Comparison of ENCODE assay signal across 8 mouse cellular contexts in genomic region chr10:80017361-80017760, GRCm38 (mm10). TPM values are rescaled to one million over a fixed set of nuclear protein-coding genes. Genes with fewer than 3 reads are reported as not detected.
A peak's percentile ranks its signal among the peaks of the same experiment; 100 is the strongest.
DNase-seq lines count a peak whose midpoint lies in the region; ATAC-seq and TF ChIP-seq lines count a peak whose summit lies in the region.

No protein-coding gene starts in this region.

- intact Hi-C loops in heart, postnatal 14 days (cut with DNase I) = no loop called here

- no peak for TF ChIP-seq CTCF in layer of hippocampus, adult 2 months (conservative IDR thresholded peaks at IDR 0.05)

- peaks cover 8% of the 10 kb centered on the region for H3K4me1 ChIP-seq in midbrain, embryonic 13.5 days (replicated peaks)

- 70% methylated on average over 3 of the region's 3 CpGs for WGBS in midbrain, embryonic 13.5 days

- peak overlapping the region; percentile 14; the same call in 1 of the 2 replicates for H3K27ac ChIP-seq in layer of hippocampus, adult 2 months
- H3K27ac ChIP-seq in midbrain, embryonic 13.5 days = no peak overlapping the region

- H3K4me3 ChIP-seq in layer of hippocampus, adult 2 months = no peak overlapping the region; the same call in 1 of the 2 replicates
- H3K4me3 ChIP-seq in midbrain, embryonic 13.5 days (replicated peaks) = no peak overlapping the region

- peaks cover 79% of the 10 kb centered on the region for H3K27me3 ChIP-seq in midbrain, embryonic 13.5 days

- no peak for DNase-seq in layer of hippocampus, adult 2 months (ENCODE audit: low spot score in 2 of 2)
- DNase-seq in layer of hippocampus, adult 8-10 months (ENCODE audit: low spot score in 2 of 2) = no peak
- DNase-seq in heart, postnatal 14 days = peak; percentile 44 to 52
- DNase-seq in lung, postnatal 4 days = peak; percentile 84 to 85
- DNase-seq in thymus, postnatal 14 days = peak; percentile 98
- no peak for DNase-seq in cerebellum, adult 8-10 months
- no peak for DNase-seq in frontal cortex, postnatal 25 days (ENCODE audit: low spot score in 2 of 2)

- no peak overlapping the region for H3K4me2 ChIP-seq in midbrain, embryonic 13.5 days (replicated peaks)

- H3K9me3 ChIP-seq in midbrain, embryonic 13.5 days = no peaks in the 10 kb centered on the region

- H3K9ac ChIP-seq in midbrain, embryonic 13.5 days (replicated peaks) = no peak overlapping the region

- ATAC-seq in midbrain, embryonic 13.5 days = no peak

- no peaks in the 10 kb centered on the region for H3K36me3 ChIP-seq in midbrain, embryonic 13.5 days

RNA-seq across cellular contexts. Expression of gene Arhgap45, which starts 0.9 kb away (rescaled TPM):
- total RNA-seq in layer of hippocampus, adult 2 months (2021) = 1 to 10 TPM; 3.7 to 4.4 TPM
- total RNA-seq in layer of hippocampus, adult 8-10 months (2022) = 10 to 100 TPM in 2 of 4 experiments, 1 to 10 TPM in 2; 2.8 to 14.1 (median 8.2) TPM
- total RNA-seq in heart, postnatal 14 days (2021) = 10 to 100 TPM in 1 of 2 experiments, 1 to 10 TPM in 1; 4.9 to 11.3 TPM
- 1.5 and 1.6 TPM in 2 replicates for polyA plus RNA-seq in midbrain, embryonic 13.5 days (2015; fragmentation: Nextera tagmentation; extraction: Ambion mirVana)

RNA-seq across cellular contexts. Expression of gene Abca7, which starts 21.1 kb away (rescaled TPM):
- 10 to 100 TPM; 10.7 to 11.0 TPM for total RNA-seq in layer of hippocampus, adult 2 months (2021)
- 10 to 100 TPM; 12.4 to 13.6 (median 13.3) TPM for total RNA-seq in layer of hippocampus, adult 8-10 months (2022)
- total RNA-seq in heart, postnatal 14 days (2021) = 1 to 10 TPM; 7.0 to 8.5 TPM
- polyA plus RNA-seq in midbrain, embryonic 13.5 days (2015; fragmentation: Nextera tagmentation; extraction: Ambion mirVana) = 5.4 and 5.8 TPM in 2 replicates

RNA-seq across cellular contexts. Expression of gene Polr2e, which starts 22.2 kb away (rescaled TPM):
- total RNA-seq in layer of hippocampus, adult 2 months (2021) = 10 to 100 TPM; 77.8 to 79.1 TPM
- 10 to 100 TPM; 64.2 to 86.7 (median 75.4) TPM for total RNA-seq in layer of hippocampus, adult 8-10 months (2022)
- total RNA-seq in heart, postnatal 14 days (2021) = 10 to 100 TPM; 68.6 to 73.5 TPM
- polyA plus RNA-seq in midbrain, embryonic 13.5 days (2015; fragmentation: Nextera tagmentation; extraction: Ambion mirVana) = 159 and 174 TPM in 2 replicates

RNA-seq across cellular contexts. Expression of gene Cnn2, which starts 29.0 kb away (rescaled TPM):
- 1 to 10 TPM; 5.4 to 5.6 TPM for total RNA-seq in layer of hippocampus, adult 2 months (2021)
- 1 to 10 TPM; 5.3 to 9.8 (median 6.6) TPM for total RNA-seq in layer of hippocampus, adult 8-10 months (2022)
- 10 to 100 TPM; 36.2 to 45.9 TPM for total RNA-seq in heart, postnatal 14 days (2021)
- polyA plus RNA-seq in midbrain, embryonic 13.5 days (2015; fragmentation: Nextera tagmentation; extraction: Ambion mirVana) = 29.5 and 37.1 TPM in 2 replicates

RNA-seq across cellular contexts. Expression of gene Gpx4, which starts 29.6 kb away (rescaled TPM):
- total RNA-seq in layer of hippocampus, adult 2 months (2021) = 100 to 1,000 TPM; 440 to 464 TPM
- 100 to 1,000 TPM; 433 to 528 (median 468) TPM for total RNA-seq in layer of hippocampus, adult 8-10 months (2022)
- total RNA-seq in heart, postnatal 14 days (2021) = 100 to 1,000 TPM; 636 to 681 TPM
- 498 and 532 TPM in 2 replicates for polyA plus RNA-seq in midbrain, embryonic 13.5 days (2015; fragmentation: Nextera tagmentation; extraction: Ambion mirVana)

Comparison
In these comparisons a context has a peak if more than half of its experiments do, and no peak if none do; other contexts are left out.
1. DNase-seq: peak in heart, postnatal 14 days (2 of 2), lung, postnatal 4 days (2 of 2) and thymus, postnatal 14 days (single experiment); none in layer of hippocampus, adult 2 months (0 of 2), layer of hippocampus, adult 8-10 months (0 of 2), cerebellum, adult 8-10 months (single experiment) and frontal cortex, postnatal 25 days (0 of 2).